Comparison of ENCODE assay signal across 28 mouse cellular contexts in the genomic region with DNA sequence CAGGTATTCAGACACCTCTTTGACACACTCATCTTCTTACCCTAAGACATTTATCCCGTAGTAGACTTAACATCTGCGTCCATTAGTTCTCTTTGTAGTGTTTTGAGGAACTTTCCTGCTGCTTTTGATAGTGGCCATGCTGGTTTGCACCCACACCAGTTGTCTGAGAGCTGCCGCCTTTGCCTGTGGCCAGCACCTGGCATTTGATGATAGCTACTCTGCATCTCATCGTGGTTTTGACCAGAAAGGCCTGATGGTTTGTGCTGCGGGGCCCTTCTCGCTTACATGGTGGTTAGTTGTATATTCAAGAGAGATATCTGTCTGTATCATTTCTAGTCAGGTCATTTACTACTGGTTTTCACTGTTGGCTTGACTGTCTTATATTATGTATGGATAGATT.
DNase-seq lines count a peak whose midpoint lies in the region; ATAC-seq and TF ChIP-seq lines count a peak whose summit lies in the region.
"Had no signal": no experiment of that assay in that cellular context is flagged by ENCODE, and none has a peak within 500 bp of the region (broad histone marks: within the 10 kb centered on the region; RNA-seq: fewer than 3 reads in every experiment).

No protein-coding gene starts in this region.

- TF ChIP-seq POLR2A in MEL (IDR thresholded peaks at IDR 0.05; ENCODE audit: control insufficient read depth in 1 of 2, insufficient read depth in 1 of 2, low read depth in 1 of 2, low read length in 2 of 2, poor library complexity in 1 of 2), result no peak

- H3K27ac ChIP-seq in MEL (ENCODE audit: control insufficient read depth, low read depth, low read length), result peak overlapping the region; percentile 16; the same call in 1 of the 2 replicates
- H3K27ac ChIP-seq in liver, embryonic 15.5 days (replicated peaks), result no peak overlapping the region
- no peak overlapping the region for H3K27ac ChIP-seq in lung, postnatal 0 days (ENCODE audit: low read length)
- H3K27ac ChIP-seq: embryonic facial prominence, embryonic 10.5 days; embryonic facial prominence, embryonic 15.5 days; forebrain, embryonic 12.5 days; heart, embryonic 15.5 days; hindbrain, embryonic 13.5 days; limb, embryonic 12.5 days; midbrain, embryonic 15.5 days; neural tube, embryonic 12.5 days; stomach, postnatal 0 days had no signal

- no peaks in the 10 kb centered on the region for H3K9me3 ChIP-seq in MEL (replicated peaks; ENCODE audit: insufficient read depth, low read length)
- H3K9me3 ChIP-seq in liver, embryonic 15.5 days (replicated peaks), result no peaks in the 10 kb centered on the region
- H3K9me3 ChIP-seq in lung, postnatal 0 days (ENCODE audit: low read length), result no peaks in the 10 kb centered on the region
- H3K9me3 ChIP-seq: embryonic facial prominence, embryonic 10.5 days; embryonic facial prominence, embryonic 15.5 days; forebrain, embryonic 12.5 days; heart, embryonic 15.5 days; hindbrain, embryonic 13.5 days; limb, embryonic 12.5 days; midbrain, embryonic 15.5 days; neural tube, embryonic 12.5 days had no signal

- peaks cover 0 to 21% of the 10 kb centered on the region in 2 experiments; a peak in 3 of 4 replicates for H3K4me1 ChIP-seq in MEL (ENCODE audit: control insufficient read depth in 1 of 2, insufficient read depth in 2 of 2, low read length in 2 of 2)
- 0 out of 2 replicates have a peak, but pooled peaks cover 3% of the 10 kb centered on the region for H3K4me1 ChIP-seq in liver, embryonic 15.5 days (replicated peaks)
- no peaks in the 10 kb centered on the region for H3K4me1 ChIP-seq in lung, postnatal 0 days (ENCODE audit: insufficient read depth, low read depth, low read length)
- H3K4me1 ChIP-seq: embryonic facial prominence, embryonic 15.5 days; forebrain, embryonic 12.5 days; hindbrain, embryonic 13.5 days; midbrain, embryonic 15.5 days; neural tube, embryonic 12.5 days had no signal

- peak; percentile 52 to 80 for TF ChIP-seq EP300 in MEL (IDR thresholded peaks at IDR 0.05; ENCODE audit: low read depth in 1 of 2, low read length in 2 of 2)
- TF ChIP-seq EP300 in lung, postnatal 0 days (IDR thresholded peaks at IDR 0.05), result no peak

- no peak for TF ChIP-seq RAD21 in MEL (IDR thresholded peaks at IDR 0.05; ENCODE audit: low read depth, low read length)

- 24% methylated on average over 6 of the region's 6 CpGs for WGBS in liver, embryonic 15.5 days (ENCODE audit: insufficient replicate concordance)
- 92% methylated on average over 6 of the region's 6 CpGs for WGBS in lung, postnatal 0 days

- DNase-seq in MEL (ENCODE audit: low read depth, low spot score) (peak; percentile 73), liver (peak; percentile 40)
- DNase-seq in lung, postnatal 0 days (ENCODE audit: low spot score), result no peak
- no peak for DNase-seq in neural tube, embryonic 10.5 days (ENCODE audit: extremely low spot score, low spot score)
- DNase-seq in spleen, postnatal 36 days (ENCODE audit: low spot score in 2 of 2), result no peak
- DNase-seq: adrenal gland, postnatal 36 days; cerebellum, adult 18-20 months; cerebellum, postnatal 10 days; forebrain, postnatal 0 days; kidney, adult 9 months; kidney, postnatal 10 days; layer of hippocampus, adult 9-11 months; lung, postnatal 4 days; right cerebral cortex, adult 18-20 months; spleen, adult 18-20 months; thymus, adult 2 months had no signal

- no peak overlapping the region for H3K4me2 ChIP-seq in liver, embryonic 15.5 days
- no peak overlapping the region for H3K4me2 ChIP-seq in lung, postnatal 0 days (replicated peaks; ENCODE audit: low read depth, low read length)
- H3K4me2 ChIP-seq: embryonic facial prominence, embryonic 15.5 days; forebrain, embryonic 12.5 days; heart, embryonic 15.5 days; hindbrain, embryonic 13.5 days; limb, embryonic 12.5 days; midbrain, embryonic 15.5 days; neural tube, embryonic 12.5 days had no signal

- H3K36me3 ChIP-seq in MEL (ENCODE audit: control insufficient read depth in 1 of 2, insufficient read depth in 2 of 2, low read length in 2 of 2), result peaks cover 1 to 19% of the 10 kb centered on the region in 2 experiments; a peak in 3 of 4 replicates
- H3K36me3 ChIP-seq in liver, embryonic 15.5 days (replicated peaks), result no peaks in the 10 kb centered on the region
- H3K36me3 ChIP-seq in lung, postnatal 0 days (ENCODE audit: insufficient read depth, low read length), result no peaks in the 10 kb centered on the region
- H3K36me3 ChIP-seq: forebrain, embryonic 12.5 days; heart, embryonic 15.5 days; hindbrain, embryonic 13.5 days; limb, embryonic 12.5 days; midbrain, embryonic 15.5 days; neural tube, embryonic 12.5 days had no signal

- no peak for TF ChIP-seq CTCF in MEL (IDR thresholded peaks at IDR 0.05 in 2 of 3, conservative IDR thresholded peaks at IDR 0.05 in 1 of 3; ENCODE audit: control insufficient read depth in 1 of 3, insufficient read depth in 1 of 3, low read depth in 2 of 3, low read length in 3 of 3, poor library complexity in 1 of 3, severe bottlenecking in 1 of 3)
- TF ChIP-seq CTCF in lung, postnatal 0 days (IDR thresholded peaks at IDR 0.05), result no peak

- H3K79me2 ChIP-seq in MEL (ENCODE audit: control insufficient read depth, insufficient read depth, low read length, poor library complexity), result no peaks in the 10 kb centered on the region

- H3K4me3 ChIP-seq in MEL (ENCODE audit: control insufficient read depth in 1 of 2, insufficient read depth in 1 of 2, low read depth in 2 of 2, low read length in 2 of 2), result no peak overlapping the region
- no peak overlapping the region for H3K4me3 ChIP-seq in liver, embryonic 15.5 days (replicated peaks)
- H3K4me3 ChIP-seq in lung, postnatal 0 days (ENCODE audit: low read depth, low read length), result no peak overlapping the region
- H3K4me3 ChIP-seq: embryonic facial prominence, embryonic 10.5 days; embryonic facial prominence, embryonic 15.5 days; forebrain, embryonic 12.5 days; heart, embryonic 15.5 days; hindbrain, embryonic 13.5 days; limb, embryonic 12.5 days; midbrain, embryonic 15.5 days; neural tube, embryonic 12.5 days had no signal

- H3K27me3 ChIP-seq in MEL (ENCODE audit: control insufficient read depth in 1 of 2, insufficient read depth in 2 of 2, low read length in 2 of 2), result no peaks in the 10 kb centered on the region
- H3K27me3 ChIP-seq in liver, embryonic 15.5 days, result no peaks in the 10 kb centered on the region
- no peaks in the 10 kb centered on the region for H3K27me3 ChIP-seq in lung, postnatal 0 days (replicated peaks; ENCODE audit: insufficient read depth, low read length)
- H3K27me3 ChIP-seq: CH12.LX; embryonic facial prominence, embryonic 15.5 days; forebrain, embryonic 12.5 days; heart, embryonic 15.5 days; hindbrain, embryonic 13.5 days; limb, embryonic 12.5 days; midbrain, embryonic 15.5 days; neural tube, embryonic 12.5 days had no signal

- H3K9ac ChIP-seq in MEL (ENCODE audit: control insufficient read depth, low read depth, low read length, poor library complexity, severe bottlenecking), result no peak overlapping the region
- no peak overlapping the region for H3K9ac ChIP-seq in liver, embryonic 15.5 days
- H3K9ac ChIP-seq in lung, postnatal 0 days (replicated peaks; ENCODE audit: low read depth), result no peak overlapping the region
- H3K9ac ChIP-seq: embryonic facial prominence, embryonic 15.5 days; forebrain, embryonic 12.5 days; forebrain, postnatal 0 days; heart, embryonic 15.5 days; hindbrain, embryonic 13.5 days; limb, embryonic 12.5 days; midbrain, embryonic 15.5 days; neural tube, embryonic 12.5 days had no signal

- peak; percentile 61 for ATAC-seq in liver, embryonic 15.5 days (ENCODE audit: insufficient read depth)
- ATAC-seq in lung, postnatal 0 days, result no peak
- ATAC-seq: forebrain, postnatal 0 days; intestine, postnatal 0 days; midbrain, embryonic 15.5 days had no signal

TF ChIP-seq in MEL, 35 proteins besides CTCF, POLR2A, EP300 and RAD21 (continues in another document):
- peak; percentile 84 for TF ChIP-seq TAL1 (IDR thresholded peaks at IDR 0.05; ENCODE audit: low read length)
- TF ChIP-seq POLR2AphosphoS5 (IDR thresholded peaks at IDR 0.05; ENCODE audit: borderline replicate concordance, low read depth, low read length), result no peak
- TF ChIP-seq TBP (IDR thresholded peaks at IDR 0.05; ENCODE audit: low read depth, low read length), result no peak
- peak; percentile 12; the same call in 1 of the 2 replicates for TF ChIP-seq RCOR1 (IDR thresholded peaks at IDR 0.05; ENCODE audit: low read depth, low read length)
- no peak for TF ChIP-seq ZNF384 (IDR thresholded peaks at IDR 0.05; ENCODE audit: low read depth, low read length)
- peak; percentile 36; the same call in 1 of the 2 replicates for TF ChIP-seq MXI1 (IDR thresholded peaks at IDR 0.05; ENCODE audit: low read depth, low read length)
- TF ChIP-seq SMC3 (IDR thresholded peaks at IDR 0.05; ENCODE audit: low read depth, low read length), result no peak
- peak; percentile 78 for TF ChIP-seq TCF12 (IDR thresholded peaks at IDR 0.05; ENCODE audit: low read depth, low read length)
- no peak for TF ChIP-seq GABPA (IDR thresholded peaks at IDR 0.05; ENCODE audit: low read depth, low read length)
- TF ChIP-seq USF2 (IDR thresholded peaks at IDR 0.05; ENCODE audit: borderline replicate concordance in 1 of 2, insufficient read depth in 1 of 2, low read depth in 1 of 2, low read length in 2 of 2), result no peak
- TF ChIP-seq ZMIZ1 (IDR thresholded peaks at IDR 0.05; ENCODE audit: low read depth, low read length), result no peak
- TF ChIP-seq HCFC1 (IDR thresholded peaks at IDR 0.05; ENCODE audit: low read depth, low read length), result no peak
- no peak for TF ChIP-seq MAFK (IDR thresholded peaks at IDR 0.05; ENCODE audit: borderline replicate concordance, low read depth, low read length)
- no peak for TF ChIP-seq ZC3H11A (IDR thresholded peaks at IDR 0.05; ENCODE audit: low read depth, low read length)
- TF ChIP-seq MYC (IDR thresholded peaks at IDR 0.05; ENCODE audit: low read depth, low read length), result no peak
- TF ChIP-seq MAZ (IDR thresholded peaks at IDR 0.05; ENCODE audit: low read depth, low read length), result no peak
- TF ChIP-seq NRF1 (IDR thresholded peaks at IDR 0.05; ENCODE audit: insufficient read depth, low read depth, low read length, poor library complexity, severe bottlenecking), result no peak
- TF ChIP-seq BHLHE40 (IDR thresholded peaks at IDR 0.05; ENCODE audit: borderline replicate concordance, low read depth, low read length), result no peak
- TF ChIP-seq MYB (IDR thresholded peaks at IDR 0.05; ENCODE audit: low read depth, low read length), result no peak
- peak; percentile 51 for TF ChIP-seq GATA1 (IDR thresholded peaks at IDR 0.05; ENCODE audit: low read depth, low read length)
- no peak; the same call in 1 of the 2 replicates for TF ChIP-seq SIN3A (IDR thresholded peaks at IDR 0.05; ENCODE audit: low read length)
- TF ChIP-seq ZKSCAN1 (IDR thresholded peaks at IDR 0.05; ENCODE audit: low read depth, low read length), result no peak
- TF ChIP-seq CHD1 (IDR thresholded peaks at IDR 0.05; ENCODE audit: low read depth, low read length), result no peak
- no peak for TF ChIP-seq JUND (IDR thresholded peaks at IDR 0.05; ENCODE audit: low read depth, low read length)
- no peak for TF ChIP-seq MAX (IDR thresholded peaks at IDR 0.05; ENCODE audit: low read length)

Comparison
In these comparisons a context has a peak if more than half of its experiments do, and no peak if none do; other contexts are left out.
1. DNase-seq: peak in MEL (single experiment) and liver (single experiment); none in lung, postnatal 0 days (single experiment), neural tube, embryonic 10.5 days (single experiment) and spleen, postnatal 36 days (0 of 2).